Mouse (Mus musculus) embryonic stem cell, embryonic (primary cell): ENCODE results near the gene Far1.

Source experiments
- CTCF ChIA-PET, 4 experiments: fragments of 300-600 bp in 2 of 4; fragments of 350-600 bp in 2 of 4; sonication (Branson Sonifier 250); formaldehyde crosslinking; loops; one replicate each; lab custom pipeline; 2022; ENCODE audit warnings: inconsistent platforms in 2 of 4; lab: Charles Lee
- POLR2A ChIA-PET, 4 experiments: fragments of 300-600 bp in 2 of 4; fragments of 350-600 bp in 2 of 4; sonication (Branson Sonifier 250); formaldehyde crosslinking; loops; one replicate each; lab custom pipeline; 2022; ENCODE audit warnings: antibody characterized with exemption in 4 of 4, inconsistent platforms in 1 of 4; lab: Charles Lee

Far1 gene

DNA sequence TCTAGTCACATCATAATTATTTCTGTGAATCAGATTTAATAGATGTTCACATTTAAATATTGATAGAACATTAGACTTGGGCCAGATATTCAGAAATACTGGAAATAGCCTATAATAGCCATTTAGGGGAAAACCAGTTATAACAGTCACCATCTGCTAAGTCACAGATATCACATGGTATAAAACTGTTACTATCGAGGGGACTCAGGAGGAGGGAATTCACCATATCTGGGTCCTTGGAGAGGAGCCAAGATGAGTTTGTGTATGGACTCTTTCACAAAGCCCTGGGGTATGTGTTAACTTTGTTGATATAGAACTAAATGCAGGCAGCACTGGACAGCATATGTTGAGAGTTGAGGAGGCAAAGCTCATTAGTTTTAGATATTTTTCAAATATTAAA, 29.5 kb downstream of the Far1 start:
- POLR2A ChIA-PET = interaction anchor here in 2 of 4 experiments (1.2 to 1.4 kb wide), 2 partner anchors 10 to 174 kb away, joined by 3 read pairs; partner anchors contain the start of gene Btbd10 (in 1 of the 2)
- CTCF ChIA-PET = no interaction called here

GRCm38 (mm10) chr7:113551742-113552463, 38.3 kb downstream of the Far1 start:
- POLR2A ChIA-PET = no interaction called here
- CTCF ChIA-PET = no interaction called here

DNA sequence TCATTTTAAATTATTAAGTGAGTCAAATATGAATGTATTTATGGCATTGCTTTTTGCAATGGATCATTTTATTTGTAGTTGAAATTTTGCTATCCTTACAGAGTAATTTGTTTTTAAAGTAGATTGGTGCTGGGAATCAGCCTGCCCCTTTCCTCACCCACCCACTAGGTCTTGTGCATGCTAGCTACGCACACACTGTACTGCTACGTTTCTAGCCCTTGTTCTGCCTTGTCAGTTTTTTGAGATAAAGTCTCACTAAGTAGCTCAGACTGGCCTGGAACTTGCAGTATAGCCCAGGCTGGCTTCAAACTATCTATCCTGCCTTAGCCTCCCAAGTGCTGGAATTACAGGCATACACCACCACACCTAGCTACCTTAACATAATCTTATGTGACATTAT, 38.9 kb downstream of the Far1 start:
- POLR2A ChIA-PET = no interaction called here
- CTCF ChIA-PET = no interaction called here

- CTCF ChIA-PET = no interaction called here
Measured at GRCm38 (mm10) chr7:113556138-113556537, 42.5 kb downstream of the Far1 start.

DNA sequence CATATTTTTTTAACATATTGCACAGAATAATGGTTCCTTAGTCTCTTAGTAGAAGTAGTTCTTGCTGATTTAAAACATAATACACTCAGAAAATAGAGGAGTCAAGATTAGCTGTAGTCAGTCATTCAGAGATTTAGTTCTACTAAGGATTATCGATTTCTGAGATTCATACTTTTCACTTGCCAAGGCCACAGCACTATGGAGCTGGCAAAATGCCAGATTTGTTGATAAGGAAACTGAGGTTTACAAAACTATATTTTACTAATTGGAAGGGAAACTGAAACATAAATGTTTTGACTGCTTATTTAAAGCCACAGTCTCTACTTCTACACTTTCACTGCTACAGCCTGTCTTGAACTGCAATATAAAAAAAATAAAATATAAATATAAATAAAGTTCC, 53.3 kb downstream of the Far1 start:
- ChIA-PET POLR2A (no interaction called here), CTCF (no interaction called here)

More at GRCm38 (mm10) chr7:113556138-113556537, 42.5 kb downstream of the Far1 start:
- POLR2A ChIA-PET = no interaction called here

DNA sequence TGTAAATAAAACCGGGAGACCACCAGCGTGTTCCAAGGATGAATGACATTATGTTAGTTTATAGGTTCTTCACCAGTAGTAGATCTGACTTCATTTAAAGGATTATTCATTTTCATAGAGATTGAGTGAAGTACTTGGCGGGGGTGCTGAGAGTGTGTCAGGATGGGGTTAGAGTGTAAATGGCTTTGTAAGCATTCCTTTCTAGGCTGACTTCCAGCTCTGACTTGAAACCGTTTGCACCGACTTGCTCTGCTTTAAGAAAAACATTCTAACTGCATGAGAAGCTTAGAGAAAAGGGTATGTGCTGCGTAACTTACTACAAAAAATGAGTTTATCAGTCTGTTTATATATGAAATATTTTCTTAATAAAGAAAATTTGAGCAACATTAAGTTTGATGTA, 57.5 kb downstream of the Far1 start:
- ChIA-PET CTCF (no interaction called here), POLR2A (no interaction called here)

GRCm38 (mm10) chr7:113572741-113573140, 59.1 kb downstream of the Far1 start:
- ChIA-PET POLR2A (interaction anchor here in 2 of 4 experiments (0.6 to 1.7 kb wide), 4 partner anchors 13 to 224 kb away, joined by 3 to 5 read pairs (median 4); no protein-coding TSS in a partner anchor), CTCF (no interaction called here)

DNA sequence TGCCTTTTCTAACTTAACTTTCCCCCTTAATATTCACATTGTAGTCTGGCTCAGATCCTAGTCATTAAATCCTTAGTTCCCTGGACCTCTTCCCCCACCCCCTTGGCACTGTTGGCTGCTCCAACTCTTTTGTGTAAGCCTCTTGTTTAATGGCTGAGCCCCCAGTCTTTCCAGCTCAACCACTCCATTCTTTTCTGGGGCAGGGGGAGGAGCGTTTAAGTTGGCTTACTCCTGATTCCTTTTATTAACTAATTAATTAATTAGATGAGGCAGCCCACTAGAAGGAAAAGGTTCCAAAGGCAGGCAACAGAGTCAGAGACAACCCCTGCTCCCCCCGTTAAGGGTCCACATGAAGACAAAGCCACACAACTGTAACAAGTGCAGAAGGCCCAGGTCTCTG, 68.5 kb downstream of the Far1 start:
- ChIA-PET CTCF (no interaction called here), POLR2A (no interaction called here)

DNA sequence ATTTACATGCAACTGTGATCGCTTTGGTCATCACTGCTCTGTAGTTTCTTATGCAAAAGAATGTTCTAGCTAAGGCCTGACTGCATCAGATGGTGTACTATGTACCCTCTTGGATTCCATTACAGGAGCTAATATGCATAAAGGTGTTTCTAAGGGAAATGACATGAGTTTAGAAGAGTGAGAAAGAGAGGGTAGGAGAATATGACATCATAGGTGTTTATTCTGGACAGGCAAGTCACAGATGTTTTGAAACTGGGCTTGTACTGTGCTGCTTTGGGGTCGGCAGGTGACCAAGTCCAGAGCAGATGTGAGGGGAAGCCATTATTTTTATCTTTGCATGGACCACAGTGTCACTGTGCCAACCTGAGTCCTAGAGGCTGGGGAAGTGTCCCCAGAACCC, 75.6 kb downstream of the Far1 start:
- ChIA-PET CTCF (no interaction called here), POLR2A (interaction anchor here in 1 of 4 experiments (0.7 kb wide), 1 partner anchor 122 kb away, joined by 4 read pairs; no protein-coding TSS in a partner anchor)

- POLR2A ChIA-PET = interaction anchor here in 1 of 4 experiments (2.8 kb wide), 1 partner anchor 221 kb away, joined by 14 read pairs; the partner anchor contains the start of gene Btbd10
- CTCF ChIA-PET = no interaction called here
Measured at GRCm38 (mm10) chr7:113590330-113590729, 76.7 kb downstream of the Far1 start.

- ChIA-PET CTCF (no interaction called here), POLR2A (interaction anchor here in 2 of 4 experiments (0.6 to 2.8 kb wide), 3 partner anchors 18 to 222 kb away, joined by 3 to 14 read pairs (median 3); partner anchors contain the start of gene Btbd10 (in 2 of the 2))
Measured at GRCm38 (mm10) chr7:113591084-113591483, 77.5 kb downstream of the Far1 start.

- ChIA-PET POLR2A (interaction anchor here in 2 of 4 experiments (1.1 to 2.8 kb wide), 2 partner anchors 223 kb away, joined by 3 to 14 read pairs; partner anchors contain the start of gene Btbd10 (in 2 of the 2)), CTCF (interaction anchor here in 1 of 4 experiments (0.5 kb wide), 1 partner anchor 1221 kb away, joined by 3 read pairs; no protein-coding TSS in a partner anchor)
Measured at GRCm38 (mm10) chr7:113591557-113592354, 78.1 kb downstream of the Far1 start.

GRCm38 (mm10) chr7:113592696-113593095, 79.1 kb downstream of the Far1 start:
- ChIA-PET CTCF (interaction anchor here in 2 of 4 experiments (0.7 to 2.2 kb wide), 2 partner anchors 38 to 214 kb away, joined by 5 to 11 read pairs; no protein-coding TSS in a partner anchor), POLR2A (interaction anchor here in 2 of 4 experiments (0.6 to 2.8 kb wide), 3 partner anchors 13 to 224 kb away, joined by 3 to 14 read pairs (median 8); partner anchors contain the start of gene Btbd10 (in 1 of the 2))

DNA sequence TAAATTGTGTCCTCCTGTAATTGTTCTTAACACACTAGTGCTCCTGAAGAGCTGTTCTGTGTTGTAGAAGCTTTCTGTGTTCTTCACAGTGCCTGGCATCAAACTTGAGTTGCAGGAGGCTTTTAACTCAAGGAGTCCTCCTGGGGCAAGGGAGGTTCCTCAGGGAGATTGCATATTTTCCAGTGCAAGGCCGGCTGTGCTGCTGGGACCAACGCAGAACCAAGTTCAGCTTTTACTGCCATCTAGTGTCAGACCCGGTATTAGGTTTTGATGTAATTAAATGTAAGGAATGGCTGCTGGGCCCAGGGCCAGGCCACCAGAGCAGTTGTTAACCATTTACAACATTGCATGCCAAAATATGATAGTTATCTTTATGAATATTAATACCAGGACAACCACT, 80.7 kb downstream of the Far1 start:
- ChIA-PET CTCF (interaction anchor here (0.6 to 2.2 kb wide), 19 partner anchors 8 to 452 kb away, joined by 3 to 11 read pairs (median 4); partner anchors contain the start of gene Btbd10 (in 2 of the 4)), POLR2A (interaction anchor here (0.6 to 2.2 kb wide), 12 partner anchors 18 to 1335 kb away, joined by 3 to 8 read pairs (median 4); partner anchors contain the start of gene Btbd10 (in 3 of the 4))

GRCm38 (mm10) chr7:113597231-113597630, 83.6 kb downstream of the Far1 start:
- ChIA-PET POLR2A (interaction anchor here in 1 of 4 experiments (0.6 kb wide), 1 partner anchor 453 kb away, joined by 3 read pairs; no protein-coding TSS in a partner anchor), CTCF (no interaction called here)

DNA sequence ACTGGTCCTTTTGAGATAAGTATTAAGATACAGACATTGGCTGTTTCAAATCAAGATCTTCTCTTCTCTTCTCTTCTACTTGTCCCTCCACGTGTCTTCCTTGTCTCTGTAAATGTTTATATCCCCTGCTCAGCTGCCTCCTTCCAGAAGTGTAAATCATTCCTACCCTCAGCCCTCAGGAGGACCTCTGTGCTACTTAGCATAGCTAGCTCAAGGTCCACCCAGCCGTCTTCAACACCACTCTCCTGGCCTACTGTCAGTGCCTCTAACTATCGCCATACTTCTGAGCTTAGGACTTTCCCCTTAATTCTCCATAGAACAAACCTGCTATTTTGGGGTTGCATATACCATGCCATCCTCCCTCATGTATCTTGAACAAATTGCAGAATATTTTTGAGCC, 88.2 kb downstream of the Far1 start:
- CTCF ChIA-PET = interaction anchor here in 1 of 4 experiments (0.6 kb wide), 1 partner anchor 281 kb away, joined by 3 read pairs; no protein-coding TSS in a partner anchor
- POLR2A ChIA-PET = no interaction called here

DNA sequence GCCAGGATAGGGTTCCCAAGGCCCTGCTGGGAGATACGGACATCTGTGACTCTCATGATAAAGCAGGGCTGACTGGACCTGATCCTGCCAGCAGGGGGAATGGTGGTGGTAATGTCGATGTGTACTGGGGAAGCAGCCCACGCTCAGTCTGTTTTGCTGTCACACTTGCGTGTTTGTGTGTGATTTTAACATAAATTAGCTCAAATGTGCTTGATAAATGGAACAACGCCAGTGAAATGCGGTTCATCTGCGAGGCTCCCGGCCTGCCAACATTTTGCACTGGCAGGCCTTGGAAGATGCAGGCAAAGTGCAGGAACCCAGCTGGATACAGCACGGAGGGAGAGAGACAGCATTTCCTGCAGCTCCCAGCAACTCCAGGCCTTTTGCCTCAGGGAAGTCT, 94.3 kb downstream of the Far1 start:
- ChIA-PET CTCF (interaction anchor here in 2 of 4 experiments (0.6 to 1.6 kb wide), 3 partner anchors 14 to 1579 kb away, joined by 3 to 4 read pairs (median 4); no protein-coding TSS in a partner anchor), POLR2A (interaction anchor here in 1 of 4 experiments (1.0 to 1.6 kb wide), 3 partner anchors 20 to 239 kb away, joined by 3 to 4 read pairs (median 3); partner anchors contain the start of gene Btbd10)

DNA sequence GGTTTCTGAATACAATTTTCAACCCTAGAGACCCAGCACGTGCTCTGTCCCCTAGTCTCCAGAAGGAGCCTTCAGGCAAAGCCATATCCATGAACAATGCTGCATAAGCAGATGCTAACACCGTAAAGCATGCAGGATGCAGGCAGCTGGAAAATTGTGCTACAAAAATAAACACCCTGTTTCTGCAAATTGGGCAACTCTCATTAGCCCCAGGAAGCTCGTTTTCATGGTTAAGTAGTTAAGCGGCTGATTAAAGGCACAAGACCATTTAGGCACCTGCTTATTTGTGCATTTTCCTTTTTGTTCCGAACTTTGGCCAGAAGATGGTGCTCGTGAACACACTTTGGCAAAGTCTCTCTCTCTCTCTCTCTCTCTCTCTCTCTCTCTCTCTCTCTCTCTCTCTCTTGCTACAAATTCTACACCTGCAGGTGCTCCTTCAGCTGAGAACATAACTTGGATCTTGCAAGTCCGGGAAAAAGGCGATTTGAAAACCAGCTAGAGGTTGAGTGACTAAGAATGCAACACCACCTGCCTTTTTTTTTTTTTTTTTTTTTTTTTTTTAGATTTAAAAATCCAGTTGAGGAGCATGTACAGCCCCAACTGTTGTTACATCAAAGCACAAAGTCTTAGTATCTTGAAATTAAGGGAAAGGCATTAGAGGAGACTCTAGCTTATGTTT, 95.5 kb downstream of the Far1 start:
- ChIA-PET CTCF (interaction anchor here (0.5 to 1.4 kb wide), 26 partner anchors 9 to 1989 kb away, joined by 3 to 7 read pairs (median 4); no protein-coding TSS in a partner anchor), POLR2A (interaction anchor here in 3 of 4 experiments (0.6 to 0.7 kb wide), 7 partner anchors 16 to 445 kb away, joined by 3 to 4 read pairs (median 3); no protein-coding TSS in a partner anchor)
